Mouse (Mus musculus) MEL (cell line): ENCODE measurements around the gene Dnajb5.

Experiments
- CHD2 ChIP-seq: IDR thresholded peaks from 2 replicates; pipeline ENCODE4 v1.6.1; 2011; ENCODE audit warnings: low read length, improper control_type of control experiment
- ZKSCAN1 ChIP-seq: IDR thresholded peaks from 2 replicates; pipeline ENCODE4 v1.6.1; 2012; ENCODE audit warnings: low read depth, mild to moderate bottlenecking, inconsistent platforms, low read length, improper control_type of control experiment, moderate library complexity

- no peak for TF ChIP-seq CHD2
- no peak for TF ChIP-seq ZKSCAN1
Measured at GRCm38 (mm10) chr4:42955200-42955599, 5.6 kb downstream of the Dnajb5 start.
